Mouse (Mus musculus): ENCODE data around the gene Gpc5. TPM values are rescaled to one million over a fixed set of nuclear protein-coding genes. Genes with fewer than 3 reads are reported as not detected.

Gene Gpc5
- polyA plus RNA-seq, 2 experiments from 2014 or later: 0.30 TPM; not detected in 1

DNA sequence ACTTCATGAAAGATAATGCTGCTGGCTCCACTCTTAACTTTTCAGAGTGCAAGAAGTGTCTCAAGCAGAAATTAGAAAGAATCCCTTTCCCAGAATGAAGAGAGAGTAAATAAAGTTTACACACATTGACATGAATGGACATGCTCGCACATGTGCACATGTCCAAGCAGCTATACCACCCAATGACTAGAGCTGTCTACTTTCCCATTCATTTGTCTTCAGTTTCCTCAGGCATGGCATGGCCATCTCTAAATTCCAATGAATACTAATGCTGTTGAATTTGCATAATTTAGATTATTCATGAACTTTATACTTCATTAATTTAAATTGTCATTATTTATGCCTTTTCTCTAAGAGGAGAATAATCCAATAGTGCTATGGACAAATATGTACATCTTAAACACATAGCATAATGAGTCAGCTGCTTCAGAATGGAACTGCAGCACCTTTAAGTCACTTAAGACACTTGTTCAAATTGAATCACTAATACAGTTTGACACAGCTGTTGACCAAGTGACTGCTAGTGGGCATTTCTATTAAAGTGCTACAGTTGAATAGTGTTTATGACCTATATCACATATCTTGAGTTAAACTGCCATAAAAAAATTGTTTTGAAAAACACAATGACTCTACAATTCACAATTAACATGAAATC lies 752.9 kb downstream of the Gpc5 start:
- ATAC-seq: no peak

DNA sequence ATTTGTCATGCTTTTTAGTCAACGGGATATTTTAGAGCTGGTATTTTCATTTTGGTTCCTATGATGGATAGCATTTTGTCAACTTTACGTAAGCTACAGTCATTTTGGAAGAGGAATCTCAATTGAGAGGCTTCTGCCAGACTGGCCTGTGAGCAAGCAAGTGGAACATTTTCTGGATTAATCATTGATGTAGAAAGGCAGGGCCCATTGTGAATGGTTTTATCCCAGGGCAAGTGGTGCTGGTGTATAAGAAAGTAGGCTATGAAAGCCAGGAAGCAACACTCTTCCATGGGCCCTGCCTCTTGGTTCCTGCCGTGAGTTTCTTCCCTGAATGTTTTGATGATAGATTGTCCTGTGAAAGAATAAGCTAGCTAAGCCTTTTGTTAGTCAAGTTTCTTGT lies 777.1 kb downstream of the Gpc5 start:
- no peak for ATAC-seq

DNA sequence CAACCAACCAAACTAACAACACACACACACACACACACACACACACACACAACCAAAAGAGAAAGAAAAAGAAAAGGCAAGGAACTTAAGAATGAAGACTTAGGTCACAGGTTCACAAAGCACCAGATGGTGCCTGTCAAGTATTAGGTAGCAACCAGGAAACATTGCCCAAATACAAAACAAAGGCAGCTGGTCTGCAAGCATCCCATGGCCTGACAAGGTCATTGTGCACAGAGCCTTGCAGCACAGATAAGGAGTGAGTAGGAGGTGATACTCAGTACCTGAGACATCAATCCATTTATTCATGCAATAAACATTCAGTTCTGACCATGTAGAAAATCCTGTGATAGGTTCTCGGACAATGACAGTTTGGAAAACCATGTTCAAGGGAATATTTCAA lies 884.0 kb downstream of the Gpc5 start:
- no peak for ATAC-seq

DNA sequence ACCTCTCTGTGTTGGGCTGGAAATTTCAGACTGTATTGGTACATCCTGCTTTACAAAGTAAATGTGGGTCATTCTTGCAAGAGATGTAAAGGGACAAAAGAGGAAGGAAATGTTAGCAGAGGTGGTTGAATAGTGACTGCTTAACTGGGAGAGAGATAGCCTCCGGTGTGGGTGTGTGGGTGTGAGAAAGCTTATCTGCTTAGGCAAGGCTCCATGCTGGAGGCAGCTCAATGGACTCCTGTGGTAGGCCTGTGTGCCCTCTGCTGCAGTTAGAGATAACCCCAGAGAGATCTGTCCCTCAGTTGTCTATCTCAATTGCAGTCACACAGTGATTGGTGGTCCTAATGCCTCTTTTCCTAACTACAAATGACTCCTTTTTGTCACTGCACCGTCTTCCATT lies 887.2 kb downstream of the Gpc5 start:
- no peak for ATAC-seq

DNA sequence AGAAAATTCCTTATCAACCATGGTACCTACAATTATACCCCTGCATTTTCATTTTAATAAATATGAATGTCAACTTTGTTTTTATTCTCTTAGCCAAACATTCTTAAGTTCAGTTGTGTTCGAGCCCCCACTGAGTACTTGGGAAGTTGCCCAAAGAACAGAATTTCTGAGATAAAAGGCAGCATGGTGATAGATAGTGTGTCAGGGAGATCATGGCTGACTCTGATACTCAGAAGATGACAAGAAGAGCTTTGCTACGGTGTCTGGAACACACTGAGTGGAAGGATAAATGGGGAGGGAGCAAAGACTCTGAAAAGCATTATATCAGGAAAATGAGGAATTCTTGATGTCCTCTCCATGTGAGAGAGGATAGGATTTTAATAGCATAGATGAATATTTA lies 898.7 kb downstream of the Gpc5 start:
- no peak for ATAC-seq

DNA sequence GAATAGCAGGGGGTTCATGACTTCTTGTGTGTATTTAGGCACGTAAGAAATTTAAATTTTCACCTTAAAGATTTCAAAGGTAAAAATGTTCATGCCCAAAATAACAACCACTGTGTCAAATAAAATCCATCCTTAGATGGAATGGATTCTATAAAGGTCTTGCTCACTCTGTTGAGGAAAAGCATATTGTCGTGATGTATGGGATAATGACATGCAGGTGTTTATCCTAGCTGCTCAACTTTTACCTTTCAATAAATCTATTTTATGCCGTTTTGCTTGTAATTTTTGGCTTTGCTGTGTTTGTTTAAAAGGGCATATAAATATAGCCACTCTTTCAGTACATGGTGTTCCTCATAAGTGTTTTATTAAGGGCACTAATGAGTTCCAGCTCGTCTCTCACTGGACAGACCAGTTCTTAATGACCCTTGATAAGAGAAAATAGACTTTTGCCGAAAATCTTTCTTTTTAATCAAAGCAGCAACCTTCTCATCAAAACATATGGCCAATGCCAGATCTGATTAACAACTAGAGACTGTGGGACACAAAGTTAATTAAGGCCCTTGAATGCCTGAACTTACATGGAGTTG lies 901.6 kb downstream of the Gpc5 start:
- ATAC-seq: no peak

DNA sequence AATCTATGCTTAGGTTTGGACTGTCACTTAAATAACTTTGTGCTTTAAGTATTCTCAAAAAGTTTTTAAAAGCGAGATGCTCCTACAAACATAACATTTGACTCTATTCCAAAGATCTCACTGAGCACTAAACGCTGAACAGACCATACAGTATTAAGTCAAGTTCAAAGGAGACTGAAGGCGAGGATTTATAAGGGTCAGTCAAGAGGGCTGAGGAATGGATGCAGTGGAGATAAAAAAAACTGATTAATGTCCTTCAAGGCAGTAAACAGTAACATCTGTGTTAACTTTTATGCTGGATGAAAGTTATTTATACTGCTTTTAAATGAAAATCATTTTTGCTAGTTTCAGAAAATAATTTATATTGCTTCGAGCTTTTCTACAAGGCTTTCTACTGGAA lies 906.9 kb downstream of the Gpc5 start:
- no peak for ATAC-seq

DNA sequence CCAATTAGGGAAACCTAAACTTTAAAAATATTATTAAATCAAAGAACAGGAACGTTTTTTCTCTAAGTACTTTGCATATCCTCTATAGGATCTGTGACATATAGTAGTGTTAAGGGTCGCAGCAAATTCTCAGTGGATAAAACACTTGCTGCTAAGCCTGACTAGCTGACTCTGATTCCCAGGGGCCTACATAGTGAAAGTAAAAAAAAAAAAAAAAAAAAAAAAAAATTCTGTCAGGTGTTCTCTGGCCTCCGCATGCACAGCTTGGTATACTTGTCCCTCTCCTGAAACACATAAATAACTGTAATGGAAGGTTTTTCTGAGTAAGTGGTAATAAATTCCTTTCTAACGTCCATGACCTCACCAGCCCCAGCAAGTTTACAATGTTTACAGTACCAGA lies 995.0 kb downstream of the Gpc5 start:
- ATAC-seq: no peak

DNA sequence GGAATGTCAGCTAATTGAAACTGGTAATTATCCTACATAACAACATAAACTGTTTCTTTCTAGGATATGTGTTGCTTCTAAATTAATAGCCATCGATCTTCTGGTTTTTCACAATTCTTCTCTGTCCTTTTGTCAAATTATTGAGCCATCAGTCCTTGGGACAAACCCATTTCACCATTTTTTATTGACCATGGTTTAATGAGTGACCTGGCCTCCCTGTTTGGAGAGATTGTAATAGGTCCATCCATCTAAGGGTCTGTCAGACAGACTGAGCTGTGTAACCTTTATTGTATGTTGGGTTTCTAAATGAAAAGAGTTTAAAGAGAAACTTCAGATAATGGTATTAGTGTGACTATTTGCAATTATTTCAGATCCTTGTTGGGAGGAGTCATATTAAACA lies 1035.9 kb downstream of the Gpc5 start:
- no peak for ATAC-seq

DNA sequence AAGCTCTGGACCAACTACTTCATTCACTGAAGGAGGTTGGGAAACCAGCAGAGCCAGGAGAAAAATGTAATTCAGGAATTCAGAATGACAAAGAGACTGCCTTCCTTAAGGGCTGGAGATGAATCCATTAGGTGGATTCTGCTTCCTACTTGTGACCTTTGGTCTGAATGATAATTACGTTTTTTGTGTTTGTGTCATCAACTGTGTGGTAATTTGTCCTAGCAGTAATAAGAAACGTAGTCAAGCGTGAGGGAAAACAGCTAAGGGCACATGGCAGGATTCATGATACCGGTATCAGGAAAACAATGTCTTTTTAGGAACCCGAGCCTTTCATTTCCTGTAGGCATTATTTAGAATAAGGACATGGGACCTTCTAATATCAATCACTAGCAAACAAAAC lies 1045.3 kb downstream of the Gpc5 start:
- no peak for ATAC-seq

DNA sequence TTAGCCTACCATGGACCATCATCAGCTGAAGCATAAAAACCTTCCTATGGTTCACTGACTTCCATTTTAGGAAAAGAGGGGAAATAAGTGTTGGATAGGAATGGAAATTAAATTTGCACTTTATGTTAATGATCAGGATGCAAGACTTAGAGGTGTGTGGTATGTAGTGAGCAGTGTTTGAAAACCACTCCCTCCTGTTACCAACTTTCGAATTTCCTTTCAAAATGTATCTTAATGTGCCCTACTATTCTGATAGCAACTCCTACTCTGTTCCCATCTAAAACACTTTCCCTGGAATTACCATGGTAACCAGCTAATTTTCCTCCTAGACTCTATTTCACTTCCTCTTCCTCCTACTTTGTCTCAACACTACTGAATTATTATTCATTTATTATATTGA lies 1045.8 kb downstream of the Gpc5 start:
- no peak for ATAC-seq

DNA sequence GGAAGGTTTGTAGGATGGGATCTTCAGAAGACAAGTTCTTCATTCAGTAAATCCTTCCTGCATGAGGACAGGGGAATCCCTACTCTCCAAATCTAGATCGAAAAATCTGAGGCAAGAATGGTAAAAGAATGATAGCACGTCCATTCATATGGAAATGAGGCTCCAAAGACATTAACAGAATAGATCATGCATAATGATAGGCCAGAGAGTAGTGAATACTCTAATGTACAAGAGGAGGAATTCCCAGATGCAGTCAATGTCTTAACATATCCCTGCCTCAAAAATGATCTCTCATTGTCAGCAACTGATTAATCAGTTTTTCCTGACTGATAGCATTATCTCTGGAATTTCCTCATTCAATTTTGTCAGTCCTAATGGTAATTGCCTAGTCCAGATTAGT lies 1070.6 kb downstream of the Gpc5 start:
- no peak for ATAC-seq

DNA sequence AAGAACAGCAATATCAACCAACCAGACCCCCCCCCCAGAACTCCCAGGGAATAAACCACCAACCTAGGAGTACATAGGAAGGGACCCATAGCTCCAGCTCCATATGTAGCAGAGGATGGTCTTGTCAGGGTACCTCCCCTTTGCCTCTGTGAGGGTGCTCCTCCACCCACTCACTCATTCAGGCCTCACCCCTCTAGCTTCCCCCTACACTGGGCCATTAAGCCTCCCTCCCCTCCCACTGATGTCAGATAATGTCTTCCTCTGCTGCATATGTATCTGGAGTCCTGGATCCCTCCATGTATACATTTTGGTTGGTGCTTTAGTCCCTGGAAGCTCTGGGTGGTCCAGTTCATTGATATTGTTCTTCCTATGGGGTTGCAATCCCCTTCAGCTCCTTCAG lies 1075.4 kb downstream of the Gpc5 start:
- no peak for ATAC-seq

DNA sequence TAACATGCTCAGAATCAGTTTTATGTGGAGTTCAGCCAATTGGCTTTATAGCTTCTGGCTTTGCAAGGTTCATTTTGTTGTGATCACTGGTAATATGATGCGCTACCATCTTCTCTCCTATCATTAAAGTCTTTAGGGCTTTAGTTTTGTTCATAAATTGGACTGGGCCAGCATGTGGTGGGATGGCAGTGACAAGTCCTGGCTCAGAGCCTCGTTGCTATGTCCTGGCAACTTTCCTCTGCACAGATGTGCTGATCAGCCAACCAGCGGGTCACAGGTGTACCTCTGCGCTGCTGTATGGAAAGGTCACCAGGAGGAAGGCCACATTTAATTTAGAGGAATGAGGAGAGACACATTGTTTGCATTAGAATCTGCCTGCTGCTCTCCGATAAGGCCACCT lies 1077.1 kb downstream of the Gpc5 start:
- no peak for ATAC-seq

DNA sequence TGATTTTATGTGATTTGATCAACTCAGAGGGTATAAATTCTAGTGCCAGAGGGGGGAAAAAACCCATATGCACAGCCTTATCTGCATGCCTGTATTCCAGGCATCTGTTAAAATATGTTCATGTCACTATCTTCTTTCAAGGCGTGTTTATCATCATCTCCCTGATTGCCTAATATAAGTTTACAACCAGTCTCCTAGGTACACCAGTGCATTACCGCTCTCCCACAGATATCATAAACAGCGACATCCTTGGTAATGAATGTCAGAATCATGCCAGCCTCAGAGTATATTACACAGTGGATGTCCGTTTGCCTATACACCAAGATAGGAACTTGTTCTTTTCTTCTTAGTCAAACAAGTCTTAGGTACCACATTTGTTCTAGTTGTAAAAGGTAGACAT lies 1095.0 kb downstream of the Gpc5 start:
- ATAC-seq: no peak

DNA sequence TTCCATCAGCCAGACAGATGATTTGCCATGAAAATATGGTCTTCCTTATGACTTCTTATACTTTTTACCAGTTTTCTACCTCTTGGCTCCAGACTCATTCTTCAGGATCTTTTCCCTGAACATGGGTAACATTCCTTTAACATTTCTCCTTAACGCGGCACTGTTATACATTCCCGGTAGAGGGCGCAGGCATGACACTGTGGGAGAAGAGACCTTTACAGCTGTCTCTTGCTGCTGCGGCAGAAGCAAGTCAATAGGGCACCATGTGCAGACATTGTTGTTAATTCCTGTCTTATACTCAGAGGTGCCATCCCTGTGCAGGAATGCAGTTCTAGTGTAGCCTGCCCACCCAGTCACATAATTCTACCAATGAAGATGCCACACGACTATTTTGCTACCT lies 1115.0 kb downstream of the Gpc5 start:
- ATAC-seq: peak; percentile 46

DNA sequence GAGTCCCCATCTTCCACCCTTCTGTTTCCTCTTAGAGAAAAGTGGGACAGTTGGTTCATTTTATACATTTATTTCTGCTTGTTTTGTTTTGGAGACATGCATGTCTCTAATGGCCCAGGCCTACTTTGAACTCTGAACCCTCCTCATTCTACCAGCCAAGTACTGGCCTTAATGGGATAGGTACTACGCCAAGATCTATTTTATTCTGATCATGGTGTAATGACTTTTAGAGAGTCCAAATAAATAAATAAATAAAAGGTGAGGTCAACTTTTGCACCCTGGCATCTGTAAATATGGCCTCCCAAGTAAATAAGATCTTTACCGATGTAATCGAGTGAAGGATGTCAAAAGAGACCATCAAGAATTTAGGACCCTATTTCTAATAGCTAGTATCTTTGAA lies 1116.6 kb downstream of the Gpc5 start:
- no peak for ATAC-seq

DNA sequence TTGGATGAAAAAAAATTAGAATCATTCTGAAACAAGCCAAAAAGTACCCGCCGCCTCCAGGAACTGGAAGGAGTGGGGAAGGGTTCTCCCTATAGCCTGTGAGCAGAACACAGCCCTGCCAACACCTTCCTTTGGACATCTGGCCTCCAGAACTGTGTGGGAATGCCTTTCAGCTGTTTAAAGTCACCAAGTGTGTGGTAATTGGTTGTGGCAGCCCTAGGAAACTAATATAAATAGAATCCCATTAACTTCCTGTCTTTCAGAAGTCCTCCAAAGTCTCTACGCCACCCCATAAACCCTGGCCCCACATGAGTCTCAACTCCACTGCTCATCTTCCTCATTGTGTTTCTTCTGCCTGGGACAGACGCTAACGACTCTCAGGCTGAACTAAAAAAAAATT lies 1117.0 kb downstream of the Gpc5 start:
- no peak for ATAC-seq

DNA sequence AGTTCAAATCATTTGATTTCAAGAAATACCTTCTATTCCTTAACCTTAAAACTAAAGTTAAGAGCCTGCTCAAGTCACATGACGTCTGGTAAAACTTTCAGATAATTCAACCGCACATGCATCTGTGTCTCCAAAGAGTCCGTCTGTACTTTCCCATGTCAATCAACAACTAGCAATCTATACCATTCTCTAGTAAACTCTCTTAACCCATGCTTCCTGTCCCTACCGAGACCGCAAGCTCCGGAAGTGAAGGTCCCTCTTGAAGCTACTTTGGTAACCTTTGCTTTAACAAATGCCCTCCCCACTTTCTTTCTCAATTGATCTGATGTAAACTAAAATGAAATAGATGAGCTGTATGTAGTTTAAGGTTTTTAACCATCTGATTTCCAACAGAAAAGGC lies 1118.3 kb downstream of the Gpc5 start:
- ATAC-seq: peak; percentile 63

DNA sequence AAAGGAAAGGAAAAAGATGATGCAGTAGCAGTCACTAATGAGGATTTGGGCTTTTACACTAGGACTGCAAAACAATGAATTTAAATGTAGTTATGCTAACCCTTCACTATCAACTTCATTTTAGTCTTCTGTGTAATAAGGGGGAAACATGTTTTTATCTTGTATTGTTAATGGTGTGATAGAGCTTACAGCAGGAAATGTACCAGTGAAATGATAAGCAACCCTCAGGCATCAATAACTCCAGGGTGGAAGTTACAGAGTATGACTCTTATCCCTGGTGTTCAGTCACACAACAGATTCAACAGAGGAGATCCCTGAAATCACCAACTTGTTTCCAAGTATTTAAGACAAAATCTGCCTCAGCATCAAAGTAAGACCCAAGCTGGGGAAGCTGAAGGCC lies 1120.0 kb downstream of the Gpc5 start:
- ATAC-seq: no peak

DNA sequence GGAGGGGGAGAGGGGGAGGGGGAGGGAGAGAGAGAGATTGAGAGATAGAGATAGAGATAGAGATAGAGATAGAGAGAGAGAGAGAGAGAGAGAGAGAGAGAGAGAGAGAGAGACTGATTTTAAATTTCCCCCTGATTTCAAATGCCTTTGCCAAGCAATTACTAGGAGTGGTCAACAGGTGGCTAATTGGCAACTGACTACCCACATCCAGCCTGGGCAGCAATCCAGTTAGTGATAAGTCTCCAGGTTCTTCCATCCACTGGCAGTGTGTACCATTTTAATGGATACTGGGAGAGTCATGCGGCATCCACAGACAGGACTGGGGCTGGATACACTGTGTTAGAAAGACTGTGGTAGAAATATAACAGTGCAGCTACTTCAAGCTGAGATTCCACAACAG lies 1166.1 kb downstream of the Gpc5 start:
- no peak for ATAC-seq

DNA sequence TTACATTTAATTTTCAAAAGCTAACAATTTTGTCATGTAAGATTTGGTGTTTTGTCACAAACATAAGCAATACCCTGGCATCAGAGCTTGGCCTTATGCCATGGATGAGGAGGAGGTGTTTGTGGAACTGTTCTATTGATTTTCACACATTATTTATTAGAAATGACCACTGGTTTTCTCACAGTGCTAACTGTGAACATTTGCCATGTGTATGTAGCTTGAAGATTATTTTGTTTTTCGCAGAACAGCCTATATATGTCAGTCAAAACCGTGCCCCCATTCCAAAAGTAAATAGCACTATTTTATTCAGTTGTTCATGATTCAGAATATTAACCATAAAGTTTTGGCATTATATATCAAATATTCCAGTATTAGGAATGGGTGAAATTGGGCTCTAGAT lies 1216.5 kb downstream of the Gpc5 start:
- ATAC-seq: no peak

DNA sequence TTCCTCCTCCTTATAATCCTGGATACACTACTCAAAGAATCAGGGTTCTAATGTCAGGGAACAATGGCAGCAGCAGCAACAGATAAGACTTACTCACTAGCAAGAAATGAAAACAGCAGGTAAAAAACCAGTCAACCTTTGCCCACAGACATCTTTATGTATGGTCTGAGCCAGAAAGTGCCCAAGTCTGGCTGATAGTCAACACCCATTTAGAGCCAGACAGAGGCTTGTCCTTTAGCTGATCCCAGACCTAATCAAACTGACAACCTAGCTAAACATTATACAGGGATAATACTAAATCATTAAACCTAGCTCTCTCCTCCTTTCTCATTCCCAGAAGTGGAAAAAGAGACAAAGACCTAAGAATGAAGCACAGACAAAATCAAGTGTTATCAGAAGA lies 1225.5 kb downstream of the Gpc5 start:
- ATAC-seq: no peak

DNA sequence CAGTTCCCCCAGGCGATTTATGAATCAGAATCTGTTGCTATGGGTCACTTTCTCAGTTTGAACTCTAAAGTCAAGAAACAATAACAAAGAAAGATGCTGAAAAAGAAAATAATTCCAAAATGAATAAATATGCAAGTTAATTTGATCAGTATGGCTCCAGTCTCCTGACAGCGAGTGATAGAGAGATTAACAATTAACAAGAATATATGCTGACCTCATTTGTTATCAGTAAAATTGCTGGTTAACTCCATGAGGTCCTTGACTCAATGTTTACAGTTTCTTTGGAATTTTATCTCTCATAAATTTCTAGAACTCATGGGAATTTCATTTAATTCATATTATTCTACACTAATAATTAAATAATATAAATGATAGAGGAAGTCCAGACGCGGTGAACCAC lies 1244.2 kb downstream of the Gpc5 start:
- no peak for ATAC-seq

DNA sequence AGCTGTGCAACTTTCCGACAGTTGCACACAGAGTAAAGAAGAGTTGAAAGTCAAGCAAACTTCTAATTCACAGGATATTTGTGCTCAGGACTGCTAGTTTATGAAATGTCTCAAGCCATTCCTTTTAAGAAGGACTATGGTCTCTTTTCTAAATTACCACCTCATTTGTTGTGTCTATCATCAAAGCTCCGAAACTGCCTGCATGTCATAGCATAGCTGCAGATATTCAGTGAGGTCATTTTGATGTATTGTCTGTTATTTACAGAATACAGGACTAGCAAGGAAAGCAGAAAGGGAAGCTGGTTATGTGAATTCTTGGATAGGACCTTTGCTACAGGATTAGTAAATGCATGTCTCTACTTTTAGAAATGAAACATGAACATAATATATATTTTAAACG lies 1246.4 kb downstream of the Gpc5 start:
- ATAC-seq: no peak

Data from CD4-positive, CD25-positive, alpha-beta regulatory T cell, adult 4 months (primary cell).